Mouse (Mus musculus) urinary bladder, postnatal 4 days (tissue): ENCODE measurements at regions not wholly inside any gene's neighbourhood (a gene's known extent, or its start where the extent isn't known, plus 50 kb on each side); places are given as distances from the start of the nearest gene placed in this dataset.

Experiments used
- DNase-seq, 2 experiments: peaks; one replicate each; pipeline ENCODE4 v3.0.0; 2021 to 2022; ENCODE audit warnings: low spot score in 2 of 2

GRCm38 (mm10) chr13:101305063-101305462, 463.0 kb downstream of the Pik3r1 start:
- DNase-seq, result no peak

- no peak for DNase-seq
These were observed 466.7 kb downstream of the Pik3r1 start for GRCm38 (mm10) chr13:101301361-101301760.

GRCm38 (mm10) chr13:101289407-101289806, 456.2 kb upstream of the Slc30a5 start:
- no peak for DNase-seq

GRCm38 (mm10) chr13:101287131-101287530, 453.9 kb upstream of the Slc30a5 start:
- DNase-seq, result no peak

- DNase-seq, result no peak
These were observed 453.0 kb upstream of the Slc30a5 start for GRCm38 (mm10) chr13:101286029-101286917.

GRCm38 (mm10) chr13:101278127-101278526, 444.9 kb upstream of the Slc30a5 start:
- DNase-seq, result no peak

GRCm38 (mm10) chr13:101276766-101277165, 443.5 kb upstream of the Slc30a5 start:
- no peak for DNase-seq

- DNase-seq, result peak in 1 of 2 experiments; percentile 29
These were observed 441.4 kb upstream of the Slc30a5 start for GRCm38 (mm10) chr13:101274470-101275141.

- DNase-seq, result no peak
These were observed 440.1 kb upstream of the Slc30a5 start for GRCm38 (mm10) chr13:101273321-101273720.

- DNase-seq, result no peak
These were observed 420.7 kb upstream of the Slc30a5 start for GRCm38 (mm10) chr13:101253698-101254468.

- DNase-seq, result no peak
These were observed 416.1 kb upstream of the Slc30a5 start for GRCm38 (mm10) chr13:101249369-101249768.

- DNase-seq, result no peak
These were observed 411.1 kb upstream of the Slc30a5 start for GRCm38 (mm10) chr13:101244326-101244725.

- DNase-seq, result no peak
These were observed 405.6 kb upstream of the Slc30a5 start for GRCm38 (mm10) chr13:101238860-101239259.

GRCm38 (mm10) chr13:101237035-101237434, 403.8 kb upstream of the Slc30a5 start:
- no peak for DNase-seq

- DNase-seq, result no peak
These were observed 402.6 kb upstream of the Slc30a5 start for GRCm38 (mm10) chr13:101235846-101236245.

- DNase-seq, result peak in 1 of 2 experiments; percentile 3
These were observed 401.9 kb upstream of the Slc30a5 start for GRCm38 (mm10) chr13:101235110-101235509.

GRCm38 (mm10) chr13:101234550-101234949, 401.3 kb upstream of the Slc30a5 start:
- DNase-seq, result no peak

- no peak for DNase-seq
These were observed 400.6 kb upstream of the Slc30a5 start for GRCm38 (mm10) chr13:101233843-101234281.

GRCm38 (mm10) chr13:101233181-101233842, 400.1 kb upstream of the Slc30a5 start:
- peak in 1 of 2 experiments; percentile 39 for DNase-seq

- DNase-seq, result no peak
These were observed 396.6 kb upstream of the Slc30a5 start for GRCm38 (mm10) chr13:101229861-101230260.

- no peak for DNase-seq
These were observed 392.1 kb upstream of the Slc30a5 start for GRCm38 (mm10) chr13:101225366-101225765.
